Mouse (Mus musculus) ovary, postnatal 14 days (tissue): ENCODE data around the gene Haspin.

Source experiments
- DNase-seq: peaks from one replicate; pipeline ENCODE4 v3.0.0; 2022; ENCODE audit warnings: low spot score

The Haspin gene

DNA sequence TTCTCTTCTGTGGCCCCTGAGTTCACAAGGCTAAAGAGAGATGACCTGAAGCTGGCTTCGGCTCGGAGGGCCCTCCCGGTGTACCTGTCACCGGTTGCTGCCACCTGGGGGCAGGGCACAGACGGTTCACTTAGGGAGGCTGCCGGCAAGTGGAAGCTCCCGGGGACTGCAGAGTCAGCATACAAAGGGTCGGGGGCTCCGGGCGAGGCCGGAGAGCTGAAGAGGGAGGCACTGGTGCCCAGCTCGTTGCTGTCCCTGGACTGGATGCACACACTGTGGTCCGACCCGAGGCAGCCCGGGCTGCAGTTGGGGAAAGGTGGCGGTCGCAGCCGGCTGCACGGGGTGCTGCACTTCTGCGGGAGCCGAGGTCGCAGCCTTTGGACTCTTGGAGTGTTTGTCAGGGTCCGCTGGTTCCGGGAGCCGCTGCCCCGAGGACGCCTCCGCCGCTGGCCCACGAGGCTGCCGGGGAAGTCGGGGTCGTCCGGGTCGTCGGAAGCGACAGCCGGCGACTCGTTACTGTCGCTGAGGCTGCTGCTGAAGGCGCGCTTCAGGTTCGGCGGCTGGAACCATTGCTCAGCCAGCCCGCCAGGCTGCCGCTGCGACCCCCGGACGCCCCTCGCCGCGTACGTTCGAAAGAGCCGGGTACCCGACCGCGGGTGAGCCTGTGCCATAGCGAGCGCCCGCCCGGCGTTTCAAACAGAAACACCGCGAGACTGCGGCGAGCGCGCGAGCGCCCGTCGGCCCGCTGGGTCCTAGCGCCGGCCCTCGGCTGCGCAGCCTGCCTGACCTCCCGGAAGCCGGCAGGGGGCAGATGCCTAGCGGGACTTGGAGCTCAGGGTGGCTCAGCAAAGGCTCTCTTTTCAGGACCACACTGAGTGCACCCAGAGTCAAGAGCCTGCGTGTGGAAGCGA is at the start of gene Haspin:
Haspin (minus strand) TSS at position 704 of the 911 bp plus-strand sequence.
- peak; percentile 91 for DNase-seq

DNA sequence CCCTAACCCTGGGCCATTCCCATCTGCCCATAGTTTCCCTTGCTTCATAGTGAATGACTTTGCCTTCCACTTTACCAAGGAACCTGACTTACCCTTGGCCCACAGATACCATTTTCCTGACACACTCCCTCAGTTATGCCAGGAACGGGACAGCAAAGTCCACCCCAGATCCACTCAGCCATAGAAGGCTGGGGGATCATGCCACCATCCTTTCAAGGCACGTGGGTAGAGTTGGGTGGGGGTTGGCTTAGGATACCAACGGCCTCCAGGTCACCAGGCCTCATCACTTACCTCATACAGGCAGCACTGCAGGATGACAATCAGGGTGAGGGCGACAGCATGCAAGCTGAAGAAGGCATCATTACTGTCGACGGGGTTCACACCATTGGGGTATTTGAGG is 49.1 kb upstream of the Haspin start:
- DNase-seq, result no peak

DNA sequence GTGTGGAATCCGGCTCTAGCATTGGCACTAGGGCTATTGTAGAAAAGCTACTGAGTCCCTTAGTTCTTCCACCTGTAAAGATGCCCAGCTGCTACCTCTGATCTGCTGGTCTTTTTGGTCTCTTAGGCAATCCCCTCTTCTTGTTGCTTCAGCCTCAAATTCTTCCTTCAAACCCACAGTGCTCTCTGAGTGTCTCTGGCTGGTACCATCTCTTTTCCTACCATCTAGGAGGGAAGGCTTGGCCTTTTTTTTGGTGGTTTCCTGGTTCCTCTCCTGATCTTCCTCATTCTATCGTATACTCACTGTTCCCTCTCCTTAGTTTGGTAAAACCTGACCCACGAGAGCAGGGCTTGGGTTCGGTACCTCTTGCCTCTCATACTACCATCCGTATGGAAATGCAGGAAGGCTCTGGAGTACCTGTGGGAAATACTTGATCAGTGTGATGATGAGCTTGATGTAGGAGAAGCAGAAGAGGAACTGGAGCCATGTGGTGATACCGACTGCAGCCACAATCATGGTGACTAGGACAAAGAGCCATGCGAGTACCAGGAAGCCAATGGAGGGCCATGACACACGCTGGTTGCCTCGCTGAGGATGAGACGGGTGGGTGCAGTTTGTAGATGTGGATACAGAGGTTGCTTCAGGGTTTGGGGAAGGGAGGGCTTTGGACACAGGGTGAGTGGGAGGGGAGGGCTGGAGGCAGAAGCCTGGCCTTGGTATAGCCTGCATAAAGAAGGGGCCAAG is 48.0 kb upstream of the Haspin start:
- no peak for DNase-seq

DNA sequence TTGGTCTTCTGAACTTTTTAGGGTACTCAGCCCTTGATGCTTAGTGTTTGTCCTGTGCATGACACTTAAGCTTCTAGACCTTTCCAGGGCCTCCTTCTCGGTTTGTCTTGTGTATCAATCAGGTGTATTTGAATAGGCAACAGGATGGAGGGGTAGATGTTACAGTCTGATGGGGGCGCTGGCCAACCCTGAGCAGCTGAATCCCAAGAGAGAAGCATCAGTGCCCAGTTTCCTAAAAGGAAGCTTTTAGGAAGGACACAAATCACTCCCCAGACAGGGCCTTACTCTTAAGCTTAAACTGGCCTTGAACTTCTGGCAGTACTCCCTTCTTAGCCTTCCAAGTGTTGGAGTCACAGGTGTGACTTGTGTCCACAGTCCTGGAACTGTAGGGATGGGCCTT is 39.8 kb upstream of the Haspin start:
- no peak for DNase-seq

DNA sequence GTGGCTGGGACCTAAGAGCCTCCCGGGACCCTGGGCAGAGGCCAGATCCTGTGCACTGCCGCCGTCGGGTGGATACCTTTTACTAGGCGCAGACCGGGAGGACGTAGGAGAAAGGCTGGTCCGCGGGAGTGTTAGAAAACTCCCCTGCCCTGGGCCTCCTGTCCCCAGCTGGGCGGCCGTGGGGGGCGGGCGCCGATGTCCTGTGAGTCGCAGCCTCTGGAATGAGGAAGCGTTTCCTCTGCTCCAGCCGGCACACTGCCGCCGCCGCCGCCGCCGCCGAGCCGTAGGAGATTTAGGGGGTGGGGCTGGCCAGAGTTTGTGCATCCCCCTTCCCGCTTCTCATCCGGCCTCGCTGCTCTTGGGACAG is 39.4 kb upstream of the Haspin start:
- peak; percentile 67 for DNase-seq

DNA sequence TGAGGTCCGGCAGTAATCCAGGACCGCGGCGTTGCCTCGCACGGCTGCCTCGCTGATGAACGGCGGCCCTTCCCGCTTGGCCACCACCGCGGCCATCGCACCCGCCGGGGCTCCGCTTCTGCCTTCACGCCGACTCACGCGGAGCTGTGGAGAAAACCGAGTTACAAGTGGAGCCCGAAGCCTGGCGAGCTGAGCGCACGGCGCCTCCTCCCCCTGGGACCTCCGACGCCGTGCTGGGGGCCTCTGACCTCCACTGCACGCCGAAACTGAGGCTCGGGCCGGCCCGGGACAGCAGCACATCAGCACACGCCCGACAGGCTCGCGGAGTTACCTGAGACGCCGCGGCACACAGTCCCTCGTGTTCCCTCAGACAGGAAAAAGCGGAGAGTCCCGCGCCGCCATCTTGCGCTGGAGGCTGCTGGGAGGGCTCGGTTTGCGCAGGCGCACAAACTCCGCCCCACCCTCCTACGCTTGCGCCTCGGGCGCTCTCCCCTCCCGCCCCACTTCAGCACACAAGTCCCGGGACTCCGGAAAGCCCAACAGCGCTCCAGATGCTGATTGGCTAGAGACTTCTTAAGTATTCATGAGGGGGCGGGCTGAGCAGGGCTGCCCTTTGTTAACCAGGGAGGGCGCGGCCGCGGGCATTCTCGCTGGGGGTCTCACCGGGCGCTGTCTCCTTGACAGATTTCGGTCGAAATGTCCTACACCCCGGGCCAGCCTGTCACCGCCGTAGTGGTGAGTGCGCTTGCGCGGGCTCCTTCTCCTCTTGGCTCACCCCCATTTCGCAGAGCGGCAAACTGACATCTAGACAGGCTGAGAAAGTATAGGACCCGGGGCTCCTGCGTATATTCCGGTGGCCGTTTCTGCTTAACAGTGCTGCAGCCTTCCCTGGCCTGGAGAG is 38.8 kb upstream of the Haspin start, which contains the start of the genes Emc6 and Tax1bp3:
Emc6 (minus strand) TSS at position 430 of the 901 bp plus-strand sequence.
Tax1bp3 (plus strand) TSS at position 476 of the 901 bp plus-strand sequence.
- DNase-seq, result peak; percentile 95

DNA sequence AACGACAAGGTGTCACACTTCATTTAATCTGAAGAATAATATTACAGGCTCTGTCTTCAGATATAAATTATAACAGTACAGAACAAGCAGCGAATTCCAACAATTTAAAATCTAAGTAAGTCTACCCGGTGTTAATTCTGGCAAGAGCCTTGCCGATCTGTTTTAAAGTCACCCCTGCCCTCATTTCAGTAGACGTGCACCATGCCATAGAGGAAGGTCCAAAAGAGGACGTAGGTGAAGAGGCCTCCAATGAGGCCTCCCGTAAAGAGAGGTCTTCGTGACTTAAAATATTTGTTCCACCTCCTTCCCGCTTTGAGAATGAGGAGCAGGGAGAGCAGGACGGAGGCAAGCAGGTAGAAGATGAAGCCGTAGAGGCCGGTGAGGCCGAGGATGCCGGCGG is 38.1 kb upstream of the Haspin start:
- DNase-seq, result no peak

DNA sequence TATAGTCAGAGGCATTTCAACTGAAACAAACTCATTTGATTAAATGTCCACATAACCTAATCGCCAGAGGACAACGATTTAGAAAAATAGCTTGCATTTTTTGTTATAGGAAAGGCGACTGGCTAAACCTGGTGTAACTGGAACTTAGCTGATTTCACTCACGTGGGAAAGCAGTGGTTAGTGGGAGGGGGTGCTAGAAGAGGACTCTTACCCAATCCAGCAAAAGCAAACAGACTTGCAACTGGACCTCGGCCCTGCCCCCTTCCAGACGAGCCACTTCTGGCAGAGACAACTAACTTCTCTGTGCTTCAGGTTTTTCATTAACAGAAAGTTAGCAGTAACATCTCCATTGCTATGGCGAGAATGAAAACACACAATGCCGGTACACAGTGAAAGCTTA is 37.5 kb upstream of the Haspin start:
- DNase-seq, result no peak

DNA sequence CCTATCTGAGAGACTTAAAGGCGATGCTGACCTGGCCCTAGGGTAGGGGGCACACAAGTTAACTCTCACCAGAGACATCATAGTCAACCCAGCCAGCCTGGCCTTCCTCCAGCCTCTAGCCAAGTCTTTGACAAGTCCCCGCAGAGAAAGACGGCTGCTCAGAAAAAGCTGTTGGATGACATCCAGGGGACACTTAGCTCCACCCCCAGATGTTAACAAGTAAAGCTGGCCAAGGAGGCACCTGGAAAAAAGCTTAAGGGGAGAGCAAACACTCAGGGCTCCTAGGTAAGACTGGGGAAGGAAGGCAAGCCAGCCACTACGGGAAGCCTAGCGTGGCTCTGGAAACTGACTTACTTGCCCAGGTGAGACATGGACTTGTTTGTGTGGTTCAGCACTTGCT is 34.1 kb upstream of the Haspin start:
- DNase-seq, result peak; percentile 23

DNA sequence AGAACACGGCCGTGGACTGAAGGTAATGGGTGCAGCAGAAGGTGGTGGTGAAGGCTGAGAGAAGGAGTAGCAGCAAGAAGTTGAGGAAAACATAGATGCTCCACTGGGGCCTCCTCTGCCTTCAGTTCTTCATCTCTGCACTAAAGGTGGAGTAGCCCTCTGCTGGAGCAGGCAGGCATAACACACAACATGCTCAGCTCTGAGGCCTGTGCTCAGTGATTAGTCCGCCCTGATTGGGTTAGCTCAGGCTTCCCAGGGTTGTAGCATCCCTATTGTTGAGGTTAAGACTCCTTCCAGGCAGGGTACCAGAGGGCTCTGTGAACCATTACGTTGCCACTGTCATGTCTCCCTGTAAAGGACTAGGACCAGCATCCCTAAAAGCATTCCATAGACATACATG is 31.1 kb upstream of the Haspin start:
- DNase-seq, result peak; percentile 19

DNA sequence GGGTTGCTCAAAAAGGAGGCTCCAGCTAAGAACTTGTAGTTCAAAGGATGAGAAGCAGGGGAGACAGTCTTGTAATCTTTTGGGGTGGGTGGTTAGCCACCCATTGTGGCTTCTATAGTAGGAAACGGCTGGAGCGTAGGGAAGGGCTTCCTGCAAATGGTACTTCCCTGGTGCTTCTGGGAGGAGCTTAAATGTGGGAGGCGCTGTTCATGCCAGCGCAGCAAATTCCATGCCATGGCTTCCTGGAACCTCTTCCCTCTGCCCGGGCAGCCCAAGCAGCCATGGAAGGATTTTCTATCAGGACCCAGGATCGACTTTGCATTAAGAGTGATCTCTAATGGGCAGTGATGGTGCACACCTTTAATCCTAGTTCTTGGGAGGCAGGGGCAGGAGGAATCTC is 30.5 kb upstream of the Haspin start:
- no peak for DNase-seq

DNA sequence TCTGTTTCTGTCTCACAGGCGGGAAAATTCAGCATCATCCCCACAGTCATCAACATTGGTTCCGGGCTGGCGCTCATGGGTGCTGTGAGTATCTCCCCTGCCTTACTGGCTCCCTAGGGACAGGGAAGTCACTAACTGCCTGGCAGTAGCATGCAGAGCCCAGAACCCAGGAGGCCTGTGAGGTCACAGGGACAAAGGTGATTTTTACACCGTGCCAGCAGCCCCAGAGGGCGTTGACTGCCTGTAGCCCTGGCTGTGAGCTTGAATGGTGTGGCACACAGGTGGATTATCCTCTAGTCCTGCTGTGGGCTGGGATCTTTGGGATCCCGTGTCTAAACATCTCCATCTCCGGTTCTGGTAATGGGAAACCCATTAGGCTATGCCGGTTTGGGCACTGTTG is 30.0 kb upstream of the Haspin start:
- DNase-seq, result no peak

DNA sequence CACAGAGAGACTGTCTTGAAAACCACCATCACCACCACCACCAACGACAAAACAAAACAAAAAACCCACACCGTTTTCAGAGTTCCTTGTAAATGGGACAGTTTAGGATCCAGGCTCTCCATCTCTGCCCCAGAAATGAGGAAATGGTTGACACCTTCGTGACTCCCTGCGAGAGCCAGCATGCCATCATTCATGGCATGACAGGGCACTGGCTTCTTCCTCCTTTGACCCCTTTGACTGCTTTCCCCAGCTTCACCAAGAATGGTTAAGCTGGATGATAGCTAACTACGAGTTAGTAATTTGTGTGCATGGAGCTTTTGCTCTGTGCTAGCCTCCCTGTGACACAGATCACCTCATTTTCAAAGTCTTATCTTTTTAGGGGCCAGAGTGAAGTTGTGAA is 24.2 kb upstream of the Haspin start:
- DNase-seq, result no peak

DNA sequence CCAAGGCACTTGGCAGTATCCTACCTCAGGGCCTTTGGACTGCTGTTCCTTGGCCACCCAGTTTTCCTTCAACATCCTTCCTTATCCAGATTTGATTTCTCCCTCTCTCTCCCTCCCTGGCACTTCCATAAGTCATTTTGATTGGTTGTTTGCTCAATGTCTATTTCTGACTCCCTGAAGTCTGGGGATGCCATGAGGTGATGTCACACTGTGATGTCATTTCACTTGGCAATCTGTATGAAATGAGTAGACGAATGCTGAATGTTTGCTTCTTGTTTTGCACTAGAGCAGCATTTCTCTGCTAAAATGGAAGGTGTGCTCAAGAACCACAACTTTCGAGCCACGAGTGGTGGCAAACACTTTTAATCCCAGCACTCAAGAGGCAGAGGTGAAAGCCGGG is 23.5 kb upstream of the Haspin start:
- DNase-seq, result no peak

DNA sequence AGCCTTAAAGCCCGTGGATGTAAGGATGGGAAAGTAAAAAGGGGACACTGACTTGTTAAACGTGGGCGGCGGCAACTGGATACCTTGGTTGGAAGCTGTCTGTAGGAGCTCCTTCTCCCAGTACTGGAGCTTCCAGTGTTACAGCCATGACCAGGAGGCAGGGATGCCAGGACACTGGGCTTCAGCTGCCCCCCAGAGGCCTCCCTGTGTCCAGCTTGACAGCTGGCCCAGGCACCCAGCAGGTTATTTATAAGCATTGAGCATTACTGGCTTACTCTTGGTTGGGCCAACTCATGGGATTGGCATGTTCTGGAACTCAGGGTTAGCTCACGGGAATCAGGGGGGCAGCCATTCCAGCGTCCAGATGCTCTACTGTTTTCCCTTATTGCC is 22.7 kb upstream of the Haspin start:
- no peak for DNase-seq

DNA sequence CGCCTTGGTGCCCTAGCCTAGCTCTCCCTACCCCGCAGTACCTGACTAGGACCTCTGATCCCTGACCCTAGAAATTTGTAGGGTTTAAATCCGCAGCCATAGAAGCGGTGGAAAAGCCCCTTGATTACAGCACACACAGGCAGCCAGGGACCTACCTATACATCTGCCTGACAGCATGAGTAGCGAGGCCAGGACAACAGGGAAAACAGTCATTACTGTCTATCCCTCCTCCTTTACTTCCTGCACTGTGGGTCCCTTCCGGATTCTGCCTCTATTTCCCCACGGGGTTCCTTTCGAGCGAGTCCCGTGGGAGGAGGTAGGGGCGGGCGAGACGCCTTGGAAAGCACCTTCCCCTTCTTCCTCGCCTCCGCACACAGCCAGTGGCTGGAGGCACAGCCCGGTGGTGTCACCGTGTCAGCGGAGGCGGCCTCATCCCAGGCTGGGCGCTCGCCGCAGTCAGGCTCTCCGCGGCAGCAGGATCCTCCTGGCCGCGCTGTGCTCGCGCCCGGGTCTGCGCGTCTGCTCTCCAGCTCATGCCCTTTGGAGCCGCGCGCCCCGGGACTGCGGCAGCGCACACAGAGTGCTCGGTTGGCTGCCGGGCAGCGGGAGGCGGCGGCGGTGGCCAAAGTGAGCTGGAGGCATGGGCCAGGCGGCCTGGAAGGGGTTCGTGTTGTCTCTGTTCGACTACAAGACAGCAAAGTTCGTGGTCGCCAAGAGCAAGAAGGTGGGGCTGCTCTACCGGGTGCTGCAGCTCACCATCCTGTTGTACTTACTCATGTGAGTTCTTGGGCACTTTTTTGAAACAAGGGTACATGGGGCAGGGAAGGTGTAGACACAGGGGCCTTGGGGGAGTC is 22.1 kb upstream of the Haspin start, which contains the start of gene P2rx5:
P2rx5 (plus strand) TSS at position 465 of the 854 bp plus-strand sequence.
- peak; percentile 15 for DNase-seq

DNA sequence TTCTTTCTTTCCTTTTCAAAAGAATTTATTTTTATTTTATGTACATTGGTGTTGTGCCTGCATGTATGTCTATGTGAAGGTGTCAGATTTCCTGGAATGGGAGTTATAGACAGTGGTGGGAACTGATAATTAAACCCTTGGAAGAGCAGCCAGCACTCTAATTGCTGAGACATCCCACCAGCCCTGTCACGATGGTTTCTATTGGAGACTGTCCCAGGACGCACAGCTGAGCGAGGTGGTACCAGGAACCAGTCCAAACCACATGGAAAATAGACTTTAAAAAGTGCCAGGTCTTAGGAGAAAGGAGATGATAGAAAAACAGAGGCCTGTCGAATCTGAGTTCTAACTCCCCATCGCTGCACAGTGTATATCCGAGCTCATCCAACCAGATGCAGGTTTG is 17.0 kb upstream of the Haspin start:
- DNase-seq, result no peak

DNA sequence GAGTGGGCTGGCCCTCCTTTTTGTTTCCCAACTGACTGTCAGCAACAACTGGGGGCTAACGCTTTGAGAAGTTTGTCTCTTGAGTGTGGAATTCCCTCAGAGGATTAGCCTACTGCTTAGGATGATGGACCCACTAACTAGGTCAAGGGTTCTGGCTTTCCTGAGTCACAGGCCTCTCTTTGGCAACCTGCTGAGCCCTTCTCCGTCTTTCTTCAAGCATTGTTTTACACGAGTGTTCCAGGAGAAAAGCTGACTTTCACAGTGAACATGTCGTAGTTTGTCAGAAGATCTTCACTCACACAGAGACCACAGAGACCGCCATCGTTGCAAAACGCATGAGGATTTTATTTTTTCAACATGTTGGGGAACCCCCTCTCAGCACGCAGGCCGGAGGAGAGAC is 10.1 kb upstream of the Haspin start:
- DNase-seq, result no peak

DNA sequence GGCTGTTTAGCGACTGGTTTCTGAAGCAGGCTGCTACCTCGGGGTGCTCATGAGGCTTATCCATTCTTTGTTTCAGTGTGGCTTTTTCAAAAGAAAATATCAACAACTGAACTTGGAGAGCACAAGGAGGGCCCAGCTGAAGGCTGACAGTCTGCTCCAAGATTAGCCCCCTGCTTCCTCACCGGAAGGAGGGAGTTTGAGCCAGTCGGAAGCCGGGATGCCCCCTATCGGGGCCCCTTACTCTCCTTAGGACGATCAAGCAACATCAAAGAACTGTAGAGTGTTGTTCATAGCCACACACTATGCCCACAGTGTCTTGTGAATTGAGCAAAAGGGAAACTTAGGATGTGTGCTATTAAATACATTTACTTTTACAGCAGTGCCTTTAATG is 8.9 kb upstream of the Haspin start:
- DNase-seq, result no peak

DNA sequence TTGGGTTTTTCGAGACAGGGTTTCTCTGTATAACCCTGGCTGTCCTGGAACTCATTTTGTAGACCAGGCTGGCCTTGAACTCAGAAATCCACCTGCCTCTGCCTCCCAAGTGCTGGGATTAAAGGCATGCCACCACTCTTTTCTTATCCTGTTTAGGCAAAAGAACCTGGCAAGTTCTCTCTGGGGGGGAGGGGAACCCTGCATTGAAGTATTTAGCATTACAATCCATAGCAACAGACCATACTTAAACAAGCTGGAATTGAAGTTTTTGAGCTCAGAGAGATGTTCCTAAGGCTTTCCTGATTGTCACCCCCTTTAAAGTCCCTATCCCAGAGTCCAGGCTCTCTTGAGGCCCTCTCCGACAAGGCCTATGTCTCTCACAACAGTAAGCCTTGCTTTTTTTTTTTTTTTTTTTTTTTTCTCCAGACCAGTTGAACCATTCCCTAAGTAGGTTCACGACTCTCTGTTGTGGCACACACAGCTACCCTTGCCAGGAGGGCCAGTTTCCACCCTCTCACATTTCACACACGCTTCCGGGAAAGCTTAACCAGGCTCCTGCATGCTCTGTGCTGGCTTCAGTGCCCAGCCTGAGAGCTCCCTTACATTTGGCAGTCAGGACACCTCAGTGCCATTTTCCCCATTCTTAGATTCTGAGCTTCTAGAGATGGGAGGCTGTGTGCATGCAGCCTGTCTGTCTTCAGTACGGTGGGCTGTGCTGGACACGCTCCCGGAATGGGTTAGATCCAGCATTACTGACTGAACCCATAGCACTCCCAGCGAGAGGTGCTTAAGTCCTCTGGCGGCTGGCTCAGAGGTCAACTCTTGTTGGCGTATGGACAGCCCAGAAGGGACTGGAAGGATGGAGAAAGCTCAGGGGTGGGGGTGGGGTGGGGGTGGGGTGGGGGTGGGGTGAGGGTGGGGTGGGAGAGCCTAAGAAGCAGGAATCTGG is 8.2 kb upstream of the Haspin start:
- no peak for DNase-seq
